Mouse (Mus musculus) kidney, postnatal 0 days (tissue): Measurements from ENCODE around the gene Irak2. TPM values are rescaled to one million over a fixed set of nuclear protein-coding genes. Genes with fewer than 3 reads are reported as not detected.
"Not testable (repeated sequence)": the region's sequence is repeated elsewhere in the genome, so short reads cannot be mapped to it uniquely, and the experiment has no call there.

ENCODE experiments used
- ATAC-seq: fragments of 200-750 bp; cut with Nextera tagmentation; replicated peaks from 2 replicates; pipeline ENCODE4 v1.8.0; 2017; ENCODE audit warnings: low read depth, moderate number of reproducible peaks, moderate TSS enrichment, moderate library complexity; ENCODE audit not compliant: low FRiP score
- DNase-seq: peaks from one replicate; pipeline ENCODE4 v3.0.0-alpha.2; 2016; ENCODE audit warnings: low spot score
- H3K27ac ChIP-seq: fragments of 300-500 bp; sonication (generic); 2 replicates; pipeline ENCODE4 v1.5.1; 2014; ENCODE audit warnings: mild to moderate bottlenecking
- H3K27me3 ChIP-seq: fragments of 300-500 bp; sonication (generic); 2 replicates; pipeline ENCODE4 v1.6.1; 2014; ENCODE audit warnings: low read length, mixed read lengths; ENCODE audit not compliant: insufficient read depth
- H3K36me3 ChIP-seq: fragments of 300-500 bp; sonication (generic); 2 replicates; pipeline ENCODE4 v1.6.1; 2014; ENCODE audit warnings: low read length, mixed read lengths; ENCODE audit not compliant: insufficient read depth
- H3K4me1 ChIP-seq: fragments of 300-500 bp; sonication (generic); replicated peaks from 2 replicates; pipeline ENCODE4 v1.6.1; 2014; ENCODE audit warnings: antibody characterized with exemption, low read length, mixed read lengths; ENCODE audit not compliant: insufficient read depth
- H3K4me2 ChIP-seq: fragments of 300-500 bp; sonication (generic); 2 replicates; pipeline ENCODE4 v1.6.1; 2014; ENCODE audit warnings: mild to moderate bottlenecking, low read length, moderate library complexity, mixed read lengths
- H3K4me3 ChIP-seq: fragments of 300-500 bp; sonication (generic); replicated peaks from 2 replicates; pipeline ENCODE4 v1.5.1; 2014; ENCODE audit warnings: low read depth, low read length
- H3K9ac ChIP-seq: fragments of 300-500 bp; sonication (generic); 2 replicates; pipeline ENCODE4 v1.6.1; 2014; ENCODE audit warnings: low read depth, low read length
- H3K9me3 ChIP-seq: fragments of 300-500 bp; sonication (generic); replicated peaks from 2 replicates; pipeline ENCODE4 v1.6.1; 2016; ENCODE audit warnings: low read length, inconsistent platforms, mixed read lengths
- CTCF ChIP-seq: IDR thresholded peaks from 2 replicates; pipeline ENCODE4 v1.5.1; 2016; ENCODE audit warnings: antibody characterized with exemption, low read depth, mild to moderate bottlenecking, moderate library complexity
- WGBS: fragments of 180-500 bp; shearing (Covaris S2); extraction: QIAGEN DNeasy Blood & Tissue Kit; methylation state at CpG from one replicate; pipeline ENCODE4 v1.1.7; 2014; 5-methylcytosine and 5-hydroxymethylcytosine counted together
- polyA plus RNA-seq: library from polyadenylated mRNA; unstranded; fragments of >200 nt; fragmentation: Nextera tagmentation; extraction: Ambion mirVana; gene quantifications from 2 replicates; pipeline ENCODE4 v1.2.1, GENCODE M21; 2015

The Irak2 gene
- polyA plus RNA-seq, 1 experiment from 2014 or later: 5.3 TPM

- WGBS: 93% methylated on average over 3 of the region's 3 CpGs
- Histone ChIP-seq H3K4me3 (no peak overlapping the region), H3K9ac (no peak overlapping the region), H3K27me3 (no peaks in the 10 kb centered on the region), H3K4me1 (no peaks in the 10 kb centered on the region), H3K9me3 (no peaks in the 10 kb centered on the region), H3K4me2 (no peak overlapping the region), H3K36me3 (peaks cover 69% of the 10 kb centered on the region), H3K27ac (no peak overlapping the region)
- ATAC-seq (no peak), DNase-seq (no peak)
- no peak for TF ChIP-seq CTCF
Observed at GRCm38 (mm10) chr6:113712718-113713117, 74.5 kb downstream of the Irak2 start.

- H3K36me3 ChIP-seq: peaks cover 63% of the 10 kb centered on the region
- H3K4me2 ChIP-seq, DNase-seq, H3K4me3 ChIP-seq, H3K9me3 ChIP-seq, ATAC-seq, H3K27ac ChIP-seq, H3K27me3 ChIP-seq, H3K9ac ChIP-seq, H3K4me1 ChIP-seq: not testable (repeated sequence)
- 89% methylated on average over 5 of the region's 5 CpGs for WGBS
Observed at GRCm38 (mm10) chr6:113713389-113713788, 75.1 kb downstream of the Irak2 start.

- Histone ChIP-seq H3K4me3 (no peak overlapping the region), H3K4me1 (no peaks in the 10 kb centered on the region), H3K9me3 (no peaks in the 10 kb centered on the region), H3K27ac (no peak overlapping the region), H3K27me3 (no peaks in the 10 kb centered on the region), H3K4me2 (no peak overlapping the region), H3K36me3 (peaks cover 59% of the 10 kb centered on the region), H3K9ac (no peak overlapping the region)
- no peak for ATAC-seq
- 98% methylated on average over 2 of the region's 2 CpGs for WGBS
- TF ChIP-seq CTCF: no peak
- no peak for DNase-seq
Observed at GRCm38 (mm10) chr6:113714276-113714675, 76.0 kb downstream of the Irak2 start.

- H3K36me3 ChIP-seq: peaks cover 56% of the 10 kb centered on the region
- H3K9me3 ChIP-seq: no peaks in the 10 kb centered on the region
- 47% methylated on average over 1 of the region's 1 CpGs for WGBS
Observed at GRCm38 (mm10) chr6:113714797-113715196, 76.5 kb downstream of the Irak2 start.

GRCm38 (mm10) chr6:113717541-113717940 lies 79.3 kb downstream of the Irak2 start:
- WGBS: 90% methylated on average over 3 of the region's 3 CpGs
- no peaks in the 10 kb centered on the region for H3K9me3 ChIP-seq
- H3K9ac ChIP-seq: no peak overlapping the region
- H3K36me3 ChIP-seq: peaks cover 30% of the 10 kb centered on the region; the same call in 1 of the 2 replicates
- H3K4me3 ChIP-seq: no peak overlapping the region
- H3K4me1 ChIP-seq: no peaks in the 10 kb centered on the region
- no peak overlapping the region for H3K27ac ChIP-seq
- no peak for ATAC-seq
- no peak for TF ChIP-seq CTCF
- DNase-seq: no peak
- H3K4me2 ChIP-seq: no peak overlapping the region
- no peaks in the 10 kb centered on the region for H3K27me3 ChIP-seq

More at GRCm38 (mm10) chr6:113714797-113715196, 76.5 kb downstream of the Irak2 start:
- Histone ChIP-seq H3K9ac (no peak overlapping the region), H3K4me3 (no peak overlapping the region), H3K4me1 (no peaks in the 10 kb centered on the region), H3K27me3 (no peaks in the 10 kb centered on the region), H3K27ac (no peak overlapping the region), H3K4me2 (no peak overlapping the region)
- DNase-seq (no peak), ATAC-seq (no peak)
- TF ChIP-seq CTCF: no peak

- 87% methylated on average over 3 of the region's 3 CpGs for WGBS
- ATAC-seq: no peak
Observed at GRCm38 (mm10) chr6:113719878-113720277, 81.6 kb downstream of the Irak2 start, which contains the start of gene Ghrl. TSS of gene Ghrl (minus strand) at chr6:113719880.

GRCm38 (mm10) chr6:113721061-113721460 lies 82.8 kb downstream of the Irak2 start:
- no peak overlapping the region for H3K27ac ChIP-seq
- no peak overlapping the region for H3K4me3 ChIP-seq
- WGBS: 83% methylated on average over 4 of the region's 4 CpGs
- TF ChIP-seq CTCF: no peak
- H3K9me3 ChIP-seq: no peaks in the 10 kb centered on the region
- no peaks in the 10 kb centered on the region for H3K27me3 ChIP-seq
- DNase-seq: no peak
- H3K4me1 ChIP-seq: no peaks in the 10 kb centered on the region
- no peak overlapping the region for H3K4me2 ChIP-seq
- peaks cover 9% of the 10 kb centered on the region; the same call in 1 of the 2 replicates for H3K36me3 ChIP-seq
- ATAC-seq: no peak
- H3K9ac ChIP-seq: no peak overlapping the region

More at GRCm38 (mm10) chr6:113719878-113720277, 81.6 kb downstream of the Irak2 start, which contains the start of gene Ghrl:
- H3K4me1 ChIP-seq: no peaks in the 10 kb centered on the region
- H3K36me3 ChIP-seq: peaks cover 15% of the 10 kb centered on the region; the same call in 1 of the 2 replicates
- no peak within 1 kb of the TSS for H3K4me3 ChIP-seq
- TF ChIP-seq CTCF: no peak
- no peaks in the 10 kb centered on the region for H3K27me3 ChIP-seq
- no peak within 1 kb of the TSS for H3K4me2 ChIP-seq
- no peak for DNase-seq
- H3K9me3 ChIP-seq: no peaks in the 10 kb centered on the region
- no peak within 1 kb of the TSS for H3K9ac ChIP-seq
- no peak within 1 kb of the TSS for H3K27ac ChIP-seq
